Mouse (Mus musculus) G1E (cell line): ENCODE results near the gene Unc45a.

ENCODE experiments used
- CTCF ChIP-seq: IDR thresholded peaks from 2 replicates; pipeline ENCODE4 v1.5.1; 2012; ENCODE audit warnings: low read depth, low read length, inconsistent platforms, mixed read lengths
- GATA1 ChIP-seq: IDR thresholded peaks from 2 replicates; pipeline ENCODE4 v1.6.1; 2012; ENCODE audit warnings: borderline replicate concordance, low read length, inconsistent platforms, mixed read lengths
- POLR2AphosphoS5 ChIP-seq: IDR thresholded peaks from 2 replicates; pipeline ENCODE4 v1.6.1; 2012; ENCODE audit warnings: low read depth, low read length, inconsistent platforms; ENCODE audit not compliant: insufficient replicate concordance
- TAL1 ChIP-seq: conservative IDR thresholded peaks from 2 replicates; pipeline ENCODE4 v1.6.1; 2012; ENCODE audit warnings: low read depth, low read length, inconsistent platforms, mixed read lengths

GRCm38 (mm10) chr7:80339371-80339770, 1.4 kb downstream of the Unc45a start:
- TF ChIP-seq CTCF (no peak), GATA1 (no peak), TAL1 (no peak), POLR2AphosphoS5 (no peak)
